In the genomic region with DNA sequence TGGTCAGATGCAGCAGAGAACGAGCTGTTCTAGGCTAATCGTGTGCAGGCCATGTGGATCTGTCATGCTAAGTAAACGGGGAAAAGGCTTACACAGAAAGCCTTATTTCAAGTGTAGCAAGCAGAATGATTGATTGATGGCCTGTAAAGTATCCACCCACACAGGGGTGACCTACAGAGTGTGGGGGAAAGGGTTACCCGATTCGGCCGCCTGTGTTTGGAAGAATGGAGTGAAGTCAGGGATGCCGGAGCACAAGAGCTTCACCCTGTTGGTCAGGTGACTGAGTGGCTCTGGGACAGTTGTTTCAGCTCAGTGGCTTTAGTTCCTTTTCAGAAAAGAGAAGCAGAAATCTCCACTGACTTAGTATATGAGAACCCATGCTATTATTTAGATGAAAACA, we compare ENCODE assay signal across 23 mouse cellular contexts. TPM values are rescaled to one million over a fixed set of nuclear protein-coding genes. Genes with fewer than 3 reads are reported as not detected.
DNase-seq lines count a peak whose midpoint lies in the region; ATAC-seq lines count a peak whose summit lies in the region.
"Had no signal": no experiment of that assay in that cellular context is flagged by ENCODE, and none has a peak within 500 bp of the region (broad histone marks: within the 10 kb centered on the region; RNA-seq: fewer than 3 reads in every experiment).

No protein-coding gene starts in this region.

- peak; percentile 64 for DNase-seq in heart, embryonic 10.5 days (ENCODE audit: low spot score)
- DNase-seq in kidney, postnatal 4 days, result no peak
- peak; percentile 9 to 13 for DNase-seq in spleen, postnatal 36 days (ENCODE audit: low spot score in 2 of 2)
- no peak for DNase-seq in spleen, postnatal 10 days (ENCODE audit: low spot score in 2 of 2)
- DNase-seq: adrenal gland, postnatal 10 days; adrenal gland, postnatal 36 days; B cell, adult 2 months; cerebellum, adult 18-20 months; cerebellum, adult 9-10 months; cerebellum, postnatal 14 days; gastrocnemius, postnatal 10 days; gastrocnemius, postnatal 36 days had no signal

- WGBS in heart, embryonic 10.5 days, result 80% methylated on average over 7 of the region's 7 CpGs
- 81% methylated on average over 7 of the region's 7 CpGs for WGBS in heart, embryonic 12.5 days
- WGBS in kidney, embryonic 16.5 days, result 34% methylated on average over 7 of the region's 7 CpGs

- peaks cover 51% of the 10 kb centered on the region for H3K27me3 ChIP-seq in heart, embryonic 10.5 days (ENCODE audit: insufficient read depth, poor library complexity, severe bottlenecking)
- peaks cover 40% of the 10 kb centered on the region for H3K27me3 ChIP-seq in heart, embryonic 12.5 days (replicated peaks)
- no peaks in the 10 kb centered on the region for H3K27me3 ChIP-seq in kidney, embryonic 16.5 days (ENCODE audit: insufficient read depth, low read length)
- H3K27me3 ChIP-seq: CH12.LX; forebrain, embryonic 13.5 days; hindbrain, embryonic 12.5 days; hindbrain, embryonic 15.5 days; Patski had no signal

- H3K9me3 ChIP-seq in heart, embryonic 10.5 days, result no peaks in the 10 kb centered on the region
- H3K9me3 ChIP-seq in heart, embryonic 12.5 days (replicated peaks), result no peaks in the 10 kb centered on the region
- no peaks in the 10 kb centered on the region for H3K9me3 ChIP-seq in kidney, embryonic 16.5 days (ENCODE audit: low read length)
- H3K9me3 ChIP-seq: forebrain, embryonic 10.5 days; forebrain, embryonic 13.5 days; G1E; heart, embryonic 13.5 days; hindbrain, embryonic 12.5 days; hindbrain, embryonic 15.5 days had no signal

- H3K4me2 ChIP-seq in heart, embryonic 12.5 days, result no peak overlapping the region
- no peak overlapping the region for H3K4me2 ChIP-seq in kidney, embryonic 16.5 days (replicated peaks; ENCODE audit: low read depth, low read length)
- H3K4me2 ChIP-seq: forebrain, embryonic 13.5 days; heart, embryonic 13.5 days; hindbrain, embryonic 12.5 days; hindbrain, embryonic 15.5 days had no signal

- no peak overlapping the region for H3K4me3 ChIP-seq in heart, embryonic 10.5 days
- no peak overlapping the region for H3K4me3 ChIP-seq in heart, embryonic 12.5 days
- no peak overlapping the region for H3K4me3 ChIP-seq in kidney, embryonic 16.5 days (ENCODE audit: low read length)
- H3K4me3 ChIP-seq: forebrain, embryonic 10.5 days; forebrain, embryonic 13.5 days; heart, embryonic 13.5 days; hindbrain, embryonic 12.5 days; hindbrain, embryonic 15.5 days had no signal

- H3K27ac ChIP-seq in heart, embryonic 10.5 days, result no peak overlapping the region
- H3K27ac ChIP-seq in heart, embryonic 12.5 days (ENCODE audit: poor library complexity, severe bottlenecking), result no peak overlapping the region
- no peak overlapping the region for H3K27ac ChIP-seq in kidney, embryonic 16.5 days (ENCODE audit: low read length)
- H3K27ac ChIP-seq: forebrain, embryonic 10.5 days; forebrain, embryonic 13.5 days; heart, embryonic 13.5 days; hindbrain, embryonic 12.5 days; hindbrain, embryonic 15.5 days had no signal

- H3K4me1 ChIP-seq in heart, embryonic 10.5 days, result no peaks in the 10 kb centered on the region
- H3K4me1 ChIP-seq in heart, embryonic 12.5 days (replicated peaks), result no peaks in the 10 kb centered on the region
- H3K4me1 ChIP-seq in kidney, embryonic 16.5 days (ENCODE audit: insufficient read depth, low read length), result no peaks in the 10 kb centered on the region
- H3K4me1 ChIP-seq: forebrain, embryonic 10.5 days; forebrain, embryonic 13.5 days; heart, embryonic 13.5 days; hindbrain, embryonic 12.5 days; hindbrain, embryonic 15.5 days had no signal

- H3K36me3 ChIP-seq in heart, embryonic 10.5 days, result peaks cover 56% of the 10 kb centered on the region
- H3K36me3 ChIP-seq in heart, embryonic 12.5 days, result peaks cover 44% of the 10 kb centered on the region
- peaks cover 42% of the 10 kb centered on the region for H3K36me3 ChIP-seq in kidney, embryonic 16.5 days (ENCODE audit: insufficient read depth, low read length)

- no peak for ATAC-seq in heart, embryonic 12.5 days (ENCODE audit: insufficient number of reproducible peaks, low FRiP score)
- ATAC-seq in kidney, embryonic 16.5 days (ENCODE audit: low FRiP score, low TSS enrichment), result 0 out of 2 replicates have a peak, but pooled peaks have one; percentile 27
- ATAC-seq: forebrain, embryonic 13.5 days; forebrain, embryonic 16.5 days; Patski had no signal

- H3K9ac ChIP-seq in heart, embryonic 12.5 days, result no peak overlapping the region
- no peak overlapping the region for H3K9ac ChIP-seq in kidney, embryonic 16.5 days (replicated peaks; ENCODE audit: low read length)
- H3K9ac ChIP-seq: forebrain, embryonic 13.5 days; heart, embryonic 13.5 days; hindbrain, embryonic 12.5 days; hindbrain, embryonic 15.5 days had no signal

RNA-seq across cellular contexts. Expression of gene Xrcc5, which starts 9.7 kb away (rescaled TPM):
- 24.1 and 35.1 TPM in 2 replicates for polyA plus RNA-seq in heart, embryonic 10.5 days (2016; fragmentation: Nextera tagmentation; extraction: Ambion mirVana)
- 20.5 and 22.9 TPM in 2 replicates for polyA plus RNA-seq in heart, embryonic 12.5 days (2016; fragmentation: Nextera tagmentation; extraction: Ambion mirVana)
- polyA plus RNA-seq in kidney, embryonic 16.5 days (2015; fragmentation: Nextera tagmentation; extraction: Ambion mirVana), result 55.1 and 58.5 TPM in 2 replicates

RNA-seq across cellular contexts. Expression of gene Tmem169, which starts 32.7 kb away (rescaled TPM):
- 0.36 and 1.1 TPM in 2 replicates for polyA plus RNA-seq in heart, embryonic 10.5 days (2016; fragmentation: Nextera tagmentation; extraction: Ambion mirVana)
- polyA plus RNA-seq in heart, embryonic 12.5 days (2016; fragmentation: Nextera tagmentation; extraction: Ambion mirVana), result 0.22 and 0.29 TPM in 2 replicates
- 5.8 and 5.9 TPM in 2 replicates for polyA plus RNA-seq in kidney, embryonic 16.5 days (2015; fragmentation: Nextera tagmentation; extraction: Ambion mirVana)
- polyA plus RNA-seq: G1E had no signal

RNA-seq across cellular contexts. Expression of gene Pecr, which starts 32.8 kb away (rescaled TPM):
- polyA plus RNA-seq in heart, embryonic 10.5 days (2016; fragmentation: Nextera tagmentation; extraction: Ambion mirVana), result 20.4 and 28.6 TPM in 2 replicates
- 16.9 and 18.7 TPM in 2 replicates for polyA plus RNA-seq in heart, embryonic 12.5 days (2016; fragmentation: Nextera tagmentation; extraction: Ambion mirVana)
- polyA plus RNA-seq in kidney, embryonic 16.5 days (2015; fragmentation: Nextera tagmentation; extraction: Ambion mirVana), result 62.5 and 70.7 TPM in 2 replicates

Comparison
In these comparisons a context has a peak if more than half of its experiments do, and no peak if none do; other contexts are left out.
1. DNase-seq: peak in heart, embryonic 10.5 days (single experiment) and spleen, postnatal 36 days (2 of 2); none in kidney, postnatal 4 days (0 of 2) and spleen, postnatal 10 days (0 of 2).